Mouse (Mus musculus) heart, adult 2 months (tissue): Measurements from ENCODE around the gene Tmem130.

Experiments used
- CTCF ChIP-seq: fragments of 200-600 bp; IDR thresholded peaks from 2 replicates; pipeline ENCODE4 v1.8.1; 2022; ENCODE audit warnings: antibody characterized with exemption, mild to moderate bottlenecking, moderate library complexity
- EP300 ChIP-seq: fragments of 200-500 bp; IDR thresholded peaks from 2 replicates; pipeline ENCODE4 v1.6.1; 2011; ENCODE audit warnings: low read depth, low read length, control low read depth; ENCODE audit not compliant: insufficient read depth
- POLR2A ChIP-seq: fragments of 200-500 bp; IDR thresholded peaks from 2 replicates; pipeline ENCODE4 v1.6.1; 2011; ENCODE audit warnings: mild to moderate bottlenecking, low read depth, low read length, control low read depth; ENCODE audit not compliant: insufficient read depth

- TF ChIP-seq POLR2A (no peak), CTCF (no peak), EP300 (no peak)
Observed at GRCm38 (mm10) chr5:144688371-144688770, 73.2 kb downstream of the Tmem130 start.
